Mouse (Mus musculus): Measurements from ENCODE around the gene Coil.

Gene Coil

DNA sequence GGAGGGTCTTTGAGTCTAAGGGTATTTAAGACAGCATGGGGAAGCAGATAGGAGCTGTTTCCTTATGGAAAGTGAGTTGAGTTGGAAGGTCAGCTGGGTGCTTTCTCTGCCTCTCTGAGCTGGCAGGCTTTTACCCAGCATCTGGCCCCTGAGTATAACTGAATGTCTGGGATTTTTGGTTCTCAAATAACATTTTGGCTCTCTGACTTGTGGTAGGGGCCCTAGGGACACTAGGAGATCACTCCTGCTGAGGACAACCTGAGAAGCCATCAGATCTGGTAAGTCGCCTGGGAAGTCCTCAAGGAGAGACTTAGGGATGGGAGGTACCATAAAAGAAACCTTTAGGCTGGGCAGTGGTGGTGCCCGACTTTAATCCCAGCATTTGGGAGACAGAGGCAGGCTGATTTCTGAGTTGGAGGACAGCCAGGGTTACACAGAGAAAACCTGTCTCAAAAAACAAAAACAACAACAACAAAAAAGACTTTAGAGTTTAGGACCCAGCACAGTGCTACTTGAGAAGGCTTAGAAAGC lies at the start of gene Coil:
Coil (plus strand) TSS at position 51 of the 531 bp plus-strand sequence.
- in situ Hi-C loops (cut with MboI): no loop called here

DNA sequence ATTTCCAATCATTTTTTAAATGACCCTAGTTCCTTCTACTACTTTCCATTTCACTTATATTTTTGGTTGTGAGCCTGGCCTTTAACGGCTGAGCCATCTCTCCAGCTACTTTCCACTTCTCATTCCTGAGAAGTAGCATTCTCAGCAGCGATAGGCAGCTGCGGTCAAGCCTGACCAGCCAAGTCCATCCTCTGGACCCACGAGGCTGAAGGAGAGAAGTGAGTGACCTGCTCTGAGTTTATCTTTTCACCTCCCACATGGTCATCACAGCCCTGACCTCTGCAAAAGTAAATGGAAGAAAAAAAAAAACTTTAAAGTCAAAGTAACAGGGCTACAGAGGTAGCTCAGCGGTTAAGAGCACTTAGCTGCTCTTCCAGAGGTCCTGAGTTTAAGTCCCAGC lies 43.5 kb upstream of the Coil start:
- in situ Hi-C loops (cut with MboI): no loop called here

- in situ Hi-C loops (cut with MboI): no loop called here
Observed at GRCm38 (mm10) chr11:88931692-88932530, 38.1 kb upstream of the Coil start.

DNA sequence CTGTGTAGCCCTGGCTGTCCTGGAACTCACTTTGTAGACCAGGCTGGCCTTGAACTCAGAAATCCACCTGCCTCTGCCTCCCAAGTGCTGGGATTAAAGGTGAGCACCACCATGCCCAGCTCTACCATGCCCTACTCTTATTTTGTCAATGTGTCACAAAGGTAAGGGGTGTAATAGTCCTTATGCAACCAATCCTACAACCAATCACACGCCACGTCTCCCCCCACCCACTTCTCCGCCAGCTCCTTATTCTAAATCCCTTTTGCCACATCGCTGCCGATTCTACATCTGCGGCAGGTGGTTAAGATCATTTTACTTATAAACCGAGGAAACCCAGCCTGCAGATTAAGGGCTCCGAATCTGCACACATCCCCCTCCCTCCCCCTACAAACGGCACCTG lies 37.0 kb upstream of the Coil start:
- in situ Hi-C loops (cut with MboI): no loop called here

DNA sequence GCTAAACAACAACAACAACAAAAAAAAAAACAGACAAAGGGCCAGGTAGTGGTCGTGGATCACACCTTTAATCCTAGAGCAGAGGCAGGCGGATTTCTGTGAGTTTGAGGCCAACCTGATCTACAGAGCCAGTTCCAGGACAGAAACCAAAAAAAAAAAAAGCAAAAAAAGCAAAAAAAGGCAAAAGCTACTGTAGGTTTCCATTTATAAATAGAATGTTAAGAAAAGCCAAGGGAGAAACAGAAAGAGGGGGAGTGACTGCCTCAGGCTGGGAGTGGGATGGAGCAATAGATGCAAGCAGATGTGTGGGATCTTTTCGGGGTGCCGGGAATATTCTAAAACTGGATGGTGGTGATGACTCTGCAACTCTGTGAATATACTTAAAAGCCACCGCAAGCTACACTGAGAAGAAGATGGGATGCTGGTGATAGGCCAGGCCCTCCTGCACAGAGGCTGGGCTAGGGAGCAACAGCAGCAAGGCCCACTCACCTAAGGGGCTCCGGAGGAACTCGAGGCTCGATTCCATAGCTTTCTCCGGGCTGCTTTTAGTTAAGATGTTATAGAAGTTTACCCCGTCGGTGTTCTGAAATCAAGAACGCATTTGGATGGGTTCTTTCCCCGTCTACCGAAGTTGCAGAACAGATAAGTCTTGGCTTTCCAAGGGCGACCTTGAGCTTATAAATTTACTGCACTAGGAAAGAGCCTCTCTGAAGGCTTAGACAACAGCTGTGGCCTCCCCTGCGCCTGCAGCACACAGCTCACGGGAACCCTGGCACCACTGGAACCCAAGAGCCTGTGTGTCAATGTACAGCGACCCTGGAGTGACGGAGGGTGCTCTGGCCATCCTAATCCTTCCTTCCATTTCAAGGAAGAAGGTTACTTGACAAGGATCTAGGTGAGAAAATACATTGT lies 35.7 kb upstream of the Coil start:
- in situ Hi-C loops (cut with MboI): no loop called here

DNA sequence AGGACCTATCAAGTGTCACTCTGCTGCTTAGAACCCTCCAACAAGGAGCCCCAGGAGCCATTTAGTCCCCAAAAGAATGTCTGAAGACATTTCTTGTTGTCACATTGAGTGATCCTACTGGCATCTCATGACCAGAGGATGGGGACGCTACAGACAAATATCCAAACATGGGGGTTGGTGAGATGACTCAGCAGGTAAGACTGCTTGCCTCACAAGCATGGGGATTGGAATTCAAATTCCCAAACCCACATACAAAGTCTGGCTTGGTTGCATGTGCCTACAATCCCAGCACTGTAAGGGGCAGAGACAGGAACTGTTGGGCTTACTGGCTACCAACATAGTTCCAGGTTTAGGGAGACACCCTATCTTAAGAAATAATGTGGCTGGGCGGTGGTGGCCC lies 32.2 kb upstream of the Coil start:
- in situ Hi-C loops (cut with MboI): no loop called here

DNA sequence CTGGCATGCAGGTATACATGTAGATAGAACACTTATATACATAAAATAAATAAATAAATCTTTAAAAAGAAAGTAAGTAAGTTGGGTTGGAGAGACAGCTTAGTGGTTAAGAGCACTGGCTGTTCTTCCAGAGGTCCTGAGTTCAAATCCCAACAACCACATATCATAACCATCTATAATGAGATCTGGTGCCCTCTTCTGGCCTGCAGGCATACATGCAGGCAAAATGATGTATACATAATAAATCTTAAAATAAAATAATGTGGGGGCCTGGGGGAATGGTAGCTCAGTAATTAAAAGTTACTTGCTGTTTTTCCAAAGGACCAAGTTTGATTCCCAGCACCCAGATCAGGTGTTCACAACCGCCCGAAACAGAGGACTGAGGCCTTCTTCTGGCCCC lies 31.3 kb upstream of the Coil start:
- in situ Hi-C loops (cut with MboI): no loop called here

- in situ Hi-C loops (cut with MboI): no loop called here
Observed at GRCm38 (mm10) chr11:88939634-88940033, 30.4 kb upstream of the Coil start.

GRCm38 (mm10) chr11:88941489-88941888 lies 28.6 kb upstream of the Coil start:
- in situ Hi-C loops (cut with MboI): no loop called here

- in situ Hi-C loops (cut with MboI): no loop called here
Observed at GRCm38 (mm10) chr11:88945971-88946585, 24.0 kb upstream of the Coil start.

DNA sequence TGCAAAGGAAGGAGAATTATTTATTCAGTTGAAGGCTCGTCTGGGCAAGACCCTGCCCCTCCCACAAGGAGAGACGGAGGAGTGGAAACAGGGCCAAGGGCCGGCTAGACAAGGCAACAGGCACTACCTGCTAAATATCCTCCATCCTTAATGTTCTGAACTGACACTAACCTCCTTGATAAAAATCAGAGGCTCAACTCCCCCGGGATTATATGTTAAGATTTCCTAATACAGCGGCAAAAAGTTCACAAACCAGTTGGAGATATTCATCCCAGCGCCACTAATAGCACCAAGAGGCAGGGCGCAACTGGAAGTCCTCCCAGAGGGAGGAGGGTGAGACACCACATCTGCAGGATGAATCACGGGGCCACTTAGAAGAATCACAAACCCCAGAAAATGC lies 21.2 kb upstream of the Coil start:
- in situ Hi-C loops (cut with MboI): no loop called here

DNA sequence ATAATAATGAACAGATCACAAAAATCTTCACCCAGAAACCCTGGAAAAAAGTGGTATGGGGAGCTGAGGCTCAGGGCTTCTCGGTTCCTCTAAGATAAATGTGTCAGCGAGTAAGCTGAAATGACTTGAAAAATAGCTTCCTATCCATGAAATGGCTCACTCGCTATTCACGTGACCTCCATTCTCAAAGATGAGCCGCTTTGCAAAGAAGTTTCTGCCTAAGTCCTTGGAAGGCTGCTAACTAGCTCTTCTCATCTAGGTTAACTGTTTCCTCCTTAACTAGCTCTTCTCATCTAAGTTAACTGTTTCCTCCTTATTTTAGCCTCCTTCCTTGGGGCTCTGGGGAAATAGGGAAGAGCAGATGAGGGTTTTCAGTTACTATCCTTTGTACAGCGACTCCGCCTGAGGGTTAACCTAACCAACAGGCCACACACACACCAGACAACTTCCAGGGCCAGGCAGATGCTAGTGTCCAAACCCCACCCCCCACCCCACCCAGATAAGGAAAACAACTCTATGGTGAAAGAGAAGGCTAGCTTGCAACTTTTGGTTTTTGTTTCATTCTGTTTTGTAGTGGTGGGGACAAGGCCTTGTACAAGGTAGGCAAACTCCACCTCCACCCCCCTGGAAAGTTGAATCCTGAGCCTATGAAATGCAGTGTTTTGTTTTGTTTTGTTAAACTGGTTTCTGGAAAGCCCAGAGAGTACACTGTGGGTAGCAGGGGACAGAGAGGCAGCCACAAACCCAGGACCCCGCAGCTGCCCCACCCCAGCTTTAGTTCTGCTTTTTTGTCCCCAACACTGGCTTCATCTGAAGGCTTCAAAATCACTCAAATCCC lies 20.0 kb upstream of the Coil start:
- in situ Hi-C loops (cut with MboI): no loop called here

- in situ Hi-C loops (cut with MboI): no loop called here
Observed at GRCm38 (mm10) chr11:88950640-88951250, 19.3 kb upstream of the Coil start.

- in situ Hi-C loops (cut with MboI): no loop called here
Observed at GRCm38 (mm10) chr11:88951576-88951975, 18.5 kb upstream of the Coil start.

DNA sequence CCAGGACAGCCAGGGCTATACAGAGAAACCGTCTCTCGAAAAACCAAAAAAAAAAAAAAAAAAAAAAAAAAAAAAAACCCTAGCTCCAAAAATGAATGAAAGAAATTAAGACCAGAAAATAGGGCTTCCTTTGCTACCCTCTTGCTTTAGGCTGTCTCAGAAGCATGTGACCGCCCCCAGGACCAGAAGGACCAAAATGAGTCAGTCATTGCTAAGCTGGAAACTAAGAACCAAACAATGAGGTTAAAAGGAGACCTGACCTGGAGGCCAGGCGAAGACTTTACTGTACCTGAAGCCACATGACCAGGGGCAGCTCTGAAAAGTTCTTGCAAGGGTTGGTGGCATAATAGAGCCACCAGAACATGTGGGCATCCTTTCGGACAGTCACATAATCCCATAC lies 17.9 kb upstream of the Coil start:
- in situ Hi-C loops (cut with MboI): no loop called here

GRCm38 (mm10) chr11:88953582-88953981 lies 16.5 kb upstream of the Coil start:
- in situ Hi-C loops (cut with MboI): no loop called here

GRCm38 (mm10) chr11:88954803-88955202 lies 15.2 kb upstream of the Coil start:
- in situ Hi-C loops (cut with MboI): no loop called here

GRCm38 (mm10) chr11:88955217-88955969 lies 14.7 kb upstream of the Coil start, which contains the start of gene Scpep1:
Gene Scpep1 (minus strand): TSS chr11:88955465.
- in situ Hi-C loops (cut with MboI): no loop called here

GRCm38 (mm10) chr11:88958851-88959250 lies 11.2 kb upstream of the Coil start:
- in situ Hi-C loops (cut with MboI): no loop called here

GRCm38 (mm10) chr11:88966881-88967361 lies 3.1 kb upstream of the Coil start, which contains the start of gene Elobl:
Gene Elobl (minus strand): TSS chr11:88966931.
- in situ Hi-C loops (cut with MboI): no loop called here
